Mouse (Mus musculus) liver, adult 2 months (tissue): ENCODE measurements around the gene Ltbp2.

Experiments used
- CTCF ChIP-seq: fragments of 200-500 bp; IDR thresholded peaks from 2 replicates; pipeline ENCODE4 v1.5.1; 2011; ENCODE audit warnings: low read depth, low read length, control low read depth
- POLR2A ChIP-seq: fragments of 200-500 bp; IDR thresholded peaks from 2 replicates; pipeline ENCODE4 v1.6.1; 2011; ENCODE audit warnings: low read length, control low read depth; ENCODE audit not compliant: insufficient read depth; ENCODE audit errors: extremely low read depth

- TF ChIP-seq POLR2A (no peak), CTCF (no peak)
Observed at GRCm38 (mm10) chr12:84786091-84786490, 90.2 kb downstream of the Ltbp2 start.
